Mouse (Mus musculus) testis, adult 2 months (tissue): ENCODE measurements around the gene Taf4.

Experiments used
- CTCF ChIP-seq: fragments of 200-500 bp; IDR thresholded peaks from 2 replicates; pipeline ENCODE4 v1.5.1; 2012; ENCODE audit warnings: low read depth, mild to moderate bottlenecking, inconsistent platforms, low read length, moderate library complexity; ENCODE audit not compliant: control insufficient read depth, insufficient read depth, insufficient replicate concordance
- POLR2A ChIP-seq: fragments of 200-500 bp; IDR thresholded peaks from 2 replicates; pipeline ENCODE4 v1.6.1; 2012; ENCODE audit warnings: low read depth, mild to moderate bottlenecking, inconsistent platforms, low read length, moderate library complexity; ENCODE audit not compliant: control insufficient read depth

- TF ChIP-seq CTCF, result no peak
- TF ChIP-seq POLR2A, result no peak
Observed at GRCm38 (mm10) chr2:179929166-179929565, 47.3 kb downstream of the Taf4 start.
